Mouse (Mus musculus): Measurements from ENCODE around the gene Pheta1.
A peak's percentile ranks its signal among the peaks of the same experiment; 100 is the strongest.
"Not testable (repeated sequence)": the region's sequence is repeated elsewhere in the genome, so short reads cannot be mapped to it uniquely, and the experiment has no call there.

The Pheta1 gene

GRCm38 (mm10) chr5:121843138-121843905 is 5.5 kb upstream of the Pheta1 start:
- DNase-seq (ENCODE audit: low spot score), result no peak

- DNase-seq (ENCODE audit: low spot score), result no peak
Observed at GRCm38 (mm10) chr5:121845361-121845760, 3.4 kb upstream of the Pheta1 start.

- DNase-seq (ENCODE audit: low spot score), result no peak
Observed at GRCm38 (mm10) chr5:121846322-121846721, 2.5 kb upstream of the Pheta1 start.

- DNase-seq (ENCODE audit: low spot score), result not testable (repeated sequence)
Observed at GRCm38 (mm10) chr5:121847269-121847668, 1.5 kb upstream of the Pheta1 start.

GRCm38 (mm10) chr5:121848035-121848519 is 707 bp upstream of the Pheta1 start:
- DNase-seq (ENCODE audit: low spot score), result peak; percentile 76

GRCm38 (mm10) chr5:121849478-121850349 is 930 bp downstream of the Pheta1 start:
- DNase-seq (ENCODE audit: low spot score), result peak; percentile 66

GRCm38 (mm10) chr5:121853368-121854051 is 4.7 kb downstream of the Pheta1 start:
- DNase-seq (ENCODE audit: low spot score), result peak; percentile 77

- no peak for DNase-seq (ENCODE audit: low spot score)
Observed at GRCm38 (mm10) chr5:121854768-121855167, 6.0 kb downstream of the Pheta1 start.

- DNase-seq (ENCODE audit: low spot score), result no peak
Observed at GRCm38 (mm10) chr5:121856740-121857139, 8.0 kb downstream of the Pheta1 start.

GRCm38 (mm10) chr5:121858427-121858826 is 9.6 kb downstream of the Pheta1 start:
- peak; percentile 72 for DNase-seq (ENCODE audit: low spot score)

- peak; percentile 65 for DNase-seq (ENCODE audit: low spot score)
Observed at GRCm38 (mm10) chr5:121861964-121862363, 13.2 kb downstream of the Pheta1 start.

GRCm38 (mm10) chr5:121864330-121864729 is 15.5 kb downstream of the Pheta1 start:
- DNase-seq (ENCODE audit: low spot score), result no peak

- DNase-seq (ENCODE audit: low spot score), result no peak
Observed at GRCm38 (mm10) chr5:121867963-121868362, 19.2 kb downstream of the Pheta1 start.

- DNase-seq (ENCODE audit: low spot score), result peak; percentile 55
Observed at GRCm38 (mm10) chr5:121870832-121871231, 22.0 kb downstream of the Pheta1 start.

- no peak for DNase-seq (ENCODE audit: low spot score)
Observed at GRCm38 (mm10) chr5:121871515-121872030, 22.8 kb downstream of the Pheta1 start.

GRCm38 (mm10) chr5:121872158-121872557 is 23.4 kb downstream of the Pheta1 start:
- DNase-seq (ENCODE audit: low spot score), result peak; percentile 66

GRCm38 (mm10) chr5:121875041-121875440 is 26.3 kb downstream of the Pheta1 start:
- DNase-seq (ENCODE audit: low spot score), result no peak

- DNase-seq (ENCODE audit: low spot score), result no peak
Observed at GRCm38 (mm10) chr5:121876901-121877300, 28.1 kb downstream of the Pheta1 start.

GRCm38 (mm10) chr5:121878703-121879102 is 29.9 kb downstream of the Pheta1 start:
- DNase-seq (ENCODE audit: low spot score), result no peak

- no peak for DNase-seq (ENCODE audit: low spot score)
Observed at GRCm38 (mm10) chr5:121879211-121879610, 30.4 kb downstream of the Pheta1 start.

GRCm38 (mm10) chr5:121883356-121883755 is 34.6 kb downstream of the Pheta1 start:
- DNase-seq (ENCODE audit: low spot score), result no peak

- no peak for DNase-seq (ENCODE audit: low spot score)
Observed at GRCm38 (mm10) chr5:121889375-121889774, 40.6 kb downstream of the Pheta1 start.

All from yolk sac, embryonic 10.5 days (tissue).